Mouse (Mus musculus) thymus, adult 2 months (tissue): ENCODE data around the gene Slc28a2. TPM values are rescaled to one million over a fixed set of nuclear protein-coding genes. Genes with fewer than 3 reads are reported as not detected.
"Not testable (repeated sequence)": the region's sequence is repeated elsewhere in the genome, so short reads cannot be mapped to it uniquely, and the experiment has no call there.

Source experiments
- DNase-seq: peaks from one replicate; pipeline ENCODE4 v3.0.0; 2021
- H3K27ac ChIP-seq: fragments of 200-500 bp; 2 replicates; pipeline ENCODE4 v1.5.1; 2012; ENCODE audit warnings: low read length, control low read depth; ENCODE audit not compliant: control insufficient read depth, insufficient read depth
- H3K27me3 ChIP-seq: fragments of 200-500 bp; 2 replicates; pipeline ENCODE4 v1.6.1; 2012; ENCODE audit warnings: mild to moderate bottlenecking, low read length, moderate library complexity, mixed read lengths; ENCODE audit not compliant: control insufficient read depth, insufficient read depth
- H3K36me3 ChIP-seq: fragments of 200-500 bp; 2 replicates; pipeline ENCODE4 v1.6.1; 2012; ENCODE audit warnings: mild to moderate bottlenecking, low read length, moderate library complexity; ENCODE audit not compliant: control insufficient read depth, insufficient read depth
- H3K4me1 ChIP-seq: fragments of 200-500 bp; replicated peaks from 2 replicates; pipeline ENCODE4 v1.6.1; 2012; ENCODE audit warnings: low read length; ENCODE audit not compliant: control insufficient read depth, insufficient read depth
- H3K4me3 ChIP-seq: fragments of 200-500 bp; 2 replicates; pipeline ENCODE4 v1.5.1; 2012; ENCODE audit warnings: mild to moderate bottlenecking, low read length, control low read depth, moderate library complexity; ENCODE audit not compliant: control insufficient read depth, insufficient read depth
- CTCF ChIP-seq: fragments of 200-500 bp; IDR thresholded peaks from 2 replicates; pipeline ENCODE4 v1.5.1; 2012; ENCODE audit warnings: mild to moderate bottlenecking, control low read depth, low read length, moderate library complexity, borderline replicate concordance; ENCODE audit not compliant: control insufficient read depth, poor library complexity, insufficient read depth; ENCODE audit errors: extremely low read depth
- POLR2A ChIP-seq: fragments of 200-500 bp; IDR thresholded peaks from 2 replicates; pipeline ENCODE4 v1.6.1; 2012; ENCODE audit warnings: mild to moderate bottlenecking, low read length, control low read depth, moderate library complexity; ENCODE audit not compliant: control insufficient read depth, poor library complexity, insufficient read depth; ENCODE audit errors: extremely low read depth
- WGBS: fragments of 180-500 bp; shearing (Covaris S2); methylation state at CpG from one replicate; pipeline ENCODE4 v1.1.7; 2018; 5-methylcytosine and 5-hydroxymethylcytosine counted together
- polyA plus RNA-seq: library from polyadenylated mRNA; depleted of rRNA; stranded (reverse); fragments of >200 nt; gene quantifications from 2 replicates; pipeline ENCODE4 v1.2.3, GENCODE M21; 2012; rRNA removed

Gene Slc28a2
- polyA plus RNA-seq, result 22.9 and 28.7 TPM in 2 replicates

- DNase-seq, result peak; percentile 43
- WGBS, result 0% methylated on average over 3 of the region's 3 CpGs
- H3K27ac ChIP-seq, H3K27me3 ChIP-seq, H3K36me3 ChIP-seq, H3K4me1 ChIP-seq: not testable (repeated sequence)
- peak within 1 kb of the TSS; percentile 35 for H3K4me3 ChIP-seq
Measured at GRCm38 (mm10) chr2:122426200-122426599, at the start of gene Slc28a2. Gene Slc28a2, plus strand, starts transcription at chr2:122426477.

DNA sequence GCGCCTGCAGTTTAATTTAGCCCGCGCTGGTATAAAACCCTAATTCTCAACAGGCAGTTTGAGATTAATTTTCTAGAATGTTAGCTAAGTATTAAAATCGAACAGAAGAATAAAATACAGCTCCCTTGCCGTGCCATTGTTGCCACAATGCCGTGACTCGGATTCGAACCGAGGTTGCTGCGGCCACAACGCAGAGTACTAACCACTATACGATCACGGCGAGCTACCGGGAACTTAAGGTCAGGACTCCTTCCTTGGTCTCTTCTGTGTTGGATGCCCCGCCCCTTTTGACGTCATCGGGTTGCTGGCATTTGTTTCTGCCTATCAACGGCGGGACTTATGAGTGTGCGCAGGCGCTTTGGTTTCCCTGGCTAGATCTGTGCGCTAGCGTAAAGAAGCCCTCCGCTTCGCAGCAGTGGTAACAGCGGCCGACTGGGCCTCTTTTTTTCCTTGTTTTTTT is 49.0 kb upstream of the Slc28a2 start:
- peak; percentile 67 for TF ChIP-seq POLR2A
- TF ChIP-seq CTCF, result no peak
- WGBS, result under 1% methylated on average over 28 of the region's 28 CpGs
- Histone ChIP-seq H3K27ac (peak overlapping the region; percentile 72; the same call in 1 of the 2 replicates), H3K27me3 (no peaks in the 10 kb centered on the region), H3K4me1 (peaks cover 11% of the 10 kb centered on the region), H3K4me3 (peak overlapping the region; percentile 83), H3K36me3 (no peaks in the 10 kb centered on the region)
- peak; percentile 96 for DNase-seq

DNA sequence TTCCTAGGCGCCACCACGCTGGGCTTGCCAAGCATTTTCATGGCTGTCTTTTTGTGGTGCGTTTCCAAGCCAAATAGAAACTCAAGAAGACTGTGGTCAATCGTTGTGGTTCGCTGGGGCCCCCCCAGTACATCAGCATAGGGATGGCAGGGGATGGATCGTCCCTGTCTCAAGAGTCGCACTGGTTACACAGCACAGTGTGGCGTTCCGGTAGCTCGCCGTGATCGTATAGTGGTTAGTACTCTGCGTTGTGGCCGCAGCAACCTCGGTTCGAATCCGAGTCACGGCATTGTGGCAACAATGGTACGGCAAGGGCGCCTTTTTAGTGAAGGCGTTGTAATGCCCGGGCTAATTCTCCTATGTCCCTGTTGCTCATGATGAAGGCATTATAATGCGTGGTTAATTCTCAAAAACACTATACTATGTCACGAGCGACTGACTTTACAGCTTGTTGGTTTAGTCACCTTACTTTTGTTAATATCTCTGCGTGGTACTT is 48.5 kb upstream of the Slc28a2 start:
- peaks cover 11% of the 10 kb centered on the region for H3K4me1 ChIP-seq
- peak overlapping the region; percentile 83 for H3K4me3 ChIP-seq
- under 1% methylated on average over 26 of the region's 26 CpGs for whole genome bisulfite sequencing
- peak; percentile 72 for DNase-seq
- peak overlapping the region; percentile 72; the same call in 1 of the 2 replicates for H3K27ac ChIP-seq
- TF ChIP-seq POLR2A (no peak), CTCF (no peak)
- H3K36me3 ChIP-seq, result no peaks in the 10 kb centered on the region
- no peaks in the 10 kb centered on the region for H3K27me3 ChIP-seq

- no peak for TF ChIP-seq POLR2A
- no peak for TF ChIP-seq CTCF
- no peaks in the 10 kb centered on the region for H3K36me3 ChIP-seq
- WGBS, result 38% methylated on average over 8 of the region's 8 CpGs
- peaks cover 11% of the 10 kb centered on the region for H3K4me1 ChIP-seq
- no peak for DNase-seq
- no peaks in the 10 kb centered on the region for H3K27me3 ChIP-seq
- H3K27ac ChIP-seq, result no peak overlapping the region
- no peak overlapping the region for H3K4me3 ChIP-seq
Measured at GRCm38 (mm10) chr2:122378421-122379291, 47.6 kb upstream of the Slc28a2 start.

DNA sequence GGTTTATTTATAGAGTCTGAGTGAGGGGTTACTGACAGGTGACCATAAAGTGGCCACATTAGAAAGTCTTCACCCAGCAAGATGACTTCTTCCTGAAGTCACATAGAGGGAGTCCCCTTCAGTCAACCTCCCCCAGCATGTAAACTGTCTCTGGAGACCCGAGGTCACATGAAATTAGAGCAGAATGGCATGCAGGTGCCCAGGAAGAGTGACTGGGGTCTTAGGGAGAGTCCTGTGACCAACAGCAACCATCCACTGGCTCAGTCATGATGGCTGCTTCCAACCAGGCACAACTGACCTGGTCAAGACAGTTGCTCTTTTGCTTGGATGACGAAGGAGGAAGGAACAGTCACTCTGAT is 47.0 kb upstream of the Slc28a2 start:
- no peak for TF ChIP-seq CTCF
- TF ChIP-seq POLR2A, result no peak
- no peak overlapping the region for H3K27ac ChIP-seq
- H3K27me3 ChIP-seq, result no peaks in the 10 kb centered on the region
- no peaks in the 10 kb centered on the region for H3K36me3 ChIP-seq
- H3K4me1 ChIP-seq, result peaks cover 11% of the 10 kb centered on the region
- WGBS, result 63% methylated on average over 2 of the region's 2 CpGs
- no peak for DNase-seq
- H3K4me3 ChIP-seq, result no peak overlapping the region

DNA sequence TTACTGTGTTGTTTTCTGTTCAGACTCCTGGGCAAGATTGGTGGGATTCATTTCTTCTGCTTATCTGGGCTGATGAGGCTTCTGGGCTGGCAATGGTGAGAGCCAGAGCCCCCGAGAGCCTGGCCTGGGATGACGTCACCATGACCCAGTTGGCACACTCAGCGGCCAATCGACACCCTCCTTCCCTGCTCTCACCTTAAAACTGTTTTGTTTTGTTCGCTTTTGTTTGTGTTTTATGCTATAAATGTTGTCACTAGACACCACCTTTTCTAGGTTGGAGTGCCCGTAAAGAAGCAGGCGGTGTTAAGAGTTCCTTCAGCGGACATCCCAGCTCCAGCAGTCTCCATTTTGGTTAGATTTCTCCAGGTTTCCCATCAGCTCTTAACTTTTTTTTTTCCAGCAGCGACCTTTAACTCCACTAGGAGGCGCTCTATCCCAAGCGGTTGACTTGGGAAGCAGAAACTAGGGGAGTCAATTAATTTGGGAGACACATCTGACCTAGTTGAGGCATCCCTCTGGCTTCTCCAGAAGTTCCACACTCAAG is 45.4 kb upstream of the Slc28a2 start:
- DNase-seq, result peak; percentile 48
- no peak for TF ChIP-seq CTCF
- no peak for TF ChIP-seq POLR2A
- WGBS, result under 1% methylated on average over 11 of the region's 11 CpGs
- H3K4me1 ChIP-seq, result peaks cover 11% of the 10 kb centered on the region
- no peaks in the 10 kb centered on the region for H3K36me3 ChIP-seq
- no peaks in the 10 kb centered on the region for H3K27me3 ChIP-seq
- H3K27ac ChIP-seq, result no peak overlapping the region
- peak overlapping the region; percentile 20; the same call in 1 of the 2 replicates for H3K4me3 ChIP-seq
